Mouse (Mus musculus) ovary, adult 2 months (tissue): ENCODE measurements around the gene Pla2g12a. TPM values are rescaled to one million over a fixed set of nuclear protein-coding genes. Genes with fewer than 3 reads are reported as not detected.

Experiments
- polyA plus RNA-seq: library from polyadenylated mRNA; depleted of rRNA; stranded (reverse); fragments of >200 nt; gene quantifications from 2 replicates; pipeline ENCODE4 v1.2.3, GENCODE M21; 2012; rRNA removed

Pla2g12a gene
- polyA plus RNA-seq: 152 and 177 TPM in 2 replicates

DNA sequence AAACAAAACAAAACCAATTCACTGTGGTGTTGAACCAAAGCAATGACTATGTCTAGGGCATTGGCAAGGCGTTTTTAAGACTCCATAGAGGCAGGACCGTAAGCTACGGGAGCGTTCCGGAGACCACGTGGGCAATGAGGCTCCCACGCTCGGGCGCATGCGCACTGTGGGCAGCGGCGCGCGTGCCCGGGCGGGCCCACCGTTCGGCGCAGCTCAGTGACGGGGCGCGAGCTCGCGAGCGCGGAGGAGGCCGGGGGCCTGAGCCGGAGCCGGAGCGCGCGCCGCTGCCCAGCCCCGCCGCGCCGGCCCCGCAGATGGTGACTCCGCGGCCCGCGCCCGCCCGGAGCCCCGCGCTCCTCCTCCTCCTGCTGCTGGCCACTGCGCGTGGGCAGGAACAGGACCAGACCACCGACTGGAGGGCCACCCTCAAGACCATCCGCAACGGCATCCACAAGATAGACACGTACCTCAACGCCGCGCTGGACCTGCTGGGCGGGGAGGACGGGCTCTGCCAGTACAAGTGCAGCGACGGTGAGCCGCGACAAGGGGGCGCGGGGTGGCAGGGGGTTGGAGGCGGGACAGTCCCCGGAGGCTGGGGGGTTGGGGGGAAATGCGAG is at the start of gene Pla2g12a:
Gene Pla2g12a (plus strand): TSS at position 202 of the 617 bp plus-strand sequence.

DNA sequence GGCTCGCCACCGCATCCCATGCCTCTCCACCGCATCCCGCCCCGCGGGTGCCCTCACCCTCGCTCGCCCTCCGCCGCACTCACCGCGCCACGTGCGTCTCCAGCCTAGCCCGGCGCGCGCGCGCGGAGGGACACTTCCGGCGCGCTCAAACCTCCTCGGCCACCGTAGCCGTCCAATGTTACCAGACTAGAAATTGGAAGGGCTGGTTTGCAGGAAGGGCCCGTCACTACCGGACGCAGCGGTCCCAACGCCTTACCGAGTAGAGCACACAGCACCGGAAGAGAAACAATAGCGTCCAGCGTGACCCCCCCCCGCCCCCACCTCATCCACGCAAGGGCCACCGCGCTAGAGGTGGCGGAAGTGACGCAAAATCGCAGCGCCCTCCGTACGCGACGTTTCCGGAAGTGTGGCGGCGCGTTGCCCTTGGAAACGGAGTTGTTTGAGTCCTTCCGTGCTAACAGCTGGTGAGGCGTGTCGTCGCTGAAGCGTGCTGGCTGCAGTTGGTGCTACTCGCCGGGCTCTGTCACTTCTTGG is 47.3 kb upstream of the Pla2g12a start, which contains the start of gene Gar1:
Gene Gar1 (minus strand): TSS at position 362 of the 534 bp plus-strand sequence.

DNA sequence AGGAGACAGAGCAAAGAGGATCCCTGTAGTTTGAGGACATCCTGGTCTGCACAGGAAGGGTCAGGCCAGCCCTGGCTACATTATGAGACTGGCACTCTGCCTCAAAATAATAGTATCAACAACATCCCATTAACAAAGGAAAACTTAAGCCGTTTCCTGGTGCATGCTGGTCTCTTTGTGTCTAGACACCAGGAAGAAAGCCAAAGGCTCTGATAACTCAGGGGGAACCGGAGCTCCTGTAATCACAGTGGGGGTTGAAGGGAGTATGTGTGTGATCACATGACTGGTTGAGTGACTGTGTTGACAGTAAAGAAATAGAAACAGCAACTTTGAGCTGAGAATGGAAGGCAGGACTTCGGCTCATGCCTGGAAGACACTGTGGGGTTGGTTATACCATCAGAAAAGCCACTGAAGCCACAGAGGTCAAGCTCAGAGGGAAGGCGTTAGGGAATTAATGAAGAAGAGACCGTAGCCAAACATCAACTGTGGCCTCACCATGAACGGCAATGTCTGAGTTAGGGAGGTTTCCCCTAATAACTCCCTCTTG is 42.9 kb upstream of the Pla2g12a start, which contains the start of gene Cfi:
Gene Cfi (plus strand): TSS at position 497 of the 547 bp plus-strand sequence.

DNA sequence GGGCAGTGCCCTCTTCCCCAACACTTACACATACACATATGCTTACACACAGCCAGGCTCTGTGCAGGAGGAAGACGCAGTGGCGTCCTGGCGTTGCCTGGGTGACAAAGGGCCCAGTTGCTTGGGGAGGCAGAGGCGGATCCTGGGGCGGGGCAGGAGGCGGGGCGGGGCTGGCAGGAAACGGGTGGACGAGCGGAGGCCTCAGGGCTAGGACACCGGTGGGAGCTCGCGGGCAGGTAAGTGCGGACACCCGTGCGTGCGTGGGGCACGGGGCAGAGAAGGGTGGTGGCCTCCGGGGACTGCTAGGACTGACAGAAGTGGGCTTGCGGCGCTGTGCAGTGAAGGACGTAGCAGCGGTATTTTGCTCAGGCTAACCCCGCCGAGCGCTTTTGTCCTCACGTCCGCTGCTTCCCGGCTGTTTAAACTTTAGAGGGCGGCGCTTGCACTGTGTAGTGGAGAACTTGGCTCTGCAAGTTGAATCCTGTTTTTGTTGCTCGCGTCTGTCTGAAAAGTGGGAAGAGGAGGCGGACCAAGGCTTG is 22.9 kb downstream of the Pla2g12a start, which contains the start of gene Casp6:
Gene Casp6 (plus strand): TSS at position 155 of the 539 bp plus-strand sequence.

Other genes starting within 250 kb of the Pla2g12a start
- gene Egf, start 123.3 kb upstream of the Pla2g12a start, polyA plus RNA-seq: 1.3 and 5.2 TPM in 2 replicates
- not detected in 2 replicates for gene Lrit3, start 74.6 kb upstream of the Pla2g12a start, polyA plus RNA-seq
- gene Rrh, start 56.0 kb upstream of the Pla2g12a start, polyA plus RNA-seq: not detected in 2 replicates
- gene Gar1, start 47.2 kb upstream of the Pla2g12a start, polyA plus RNA-seq: 20.8 and 25.3 TPM in 2 replicates
- gene Cfi, start 42.7 kb upstream of the Pla2g12a start, polyA plus RNA-seq: 7.5 and 8.0 TPM in 2 replicates
- 116 and 125 TPM in 2 replicates for gene Casp6, start 22.8 kb downstream of the Pla2g12a start, polyA plus RNA-seq
- 4.9 and 5.8 TPM in 2 replicates for gene Mcub, start 91.6 kb downstream of the Pla2g12a start, polyA plus RNA-seq
- 64.7 and 111 TPM in 2 replicates for gene Sec24b, start 182.9 kb downstream of the Pla2g12a start, polyA plus RNA-seq